Comparison of ENCODE assay signal across 8 mouse cellular contexts in genomic region chr8:109608271-109609152, GRCm38 (mm10). TPM values are rescaled to one million over a fixed set of nuclear protein-coding genes. Genes with fewer than 3 reads are reported as not detected.
DNase-seq lines count a peak whose midpoint lies in the region; ATAC-seq and TF ChIP-seq lines count a peak whose summit lies in the region.

Gene Dhodh, minus strand, starts transcription at chr8:109608673.

- peak within 1 kb of the TSS; percentile 93 for H3K9ac ChIP-seq in CH12.LX (ENCODE audit: insufficient read depth, low read depth)
- H3K9ac ChIP-seq in forebrain, embryonic 11.5 days (ENCODE audit: low read length), result peak within 1 kb of the TSS; percentile 84
- H3K9ac ChIP-seq in heart, embryonic 16.5 days (ENCODE audit: low read length), result peak within 1 kb of the TSS; percentile 84
- H3K9ac ChIP-seq in liver, embryonic 15.5 days, result peak within 1 kb of the TSS; percentile 75
- H3K9ac ChIP-seq in neural tube, embryonic 12.5 days, result peak within 1 kb of the TSS; percentile 64

- TF ChIP-seq POLR2A in CH12.LX (IDR thresholded peaks at IDR 0.05; ENCODE audit: low read depth, low read length), result peak; percentile 93

- no peak for TF ChIP-seq RAD21 in CH12.LX (IDR thresholded peaks at IDR 0.05; ENCODE audit: low read depth, low read length)

- H3K27me3 ChIP-seq in CH12.LX (replicated peaks), result no peaks in the 10 kb centered on the region
- no peaks in the 10 kb centered on the region for H3K27me3 ChIP-seq in forebrain, embryonic 11.5 days (ENCODE audit: control insufficient read depth, insufficient read depth, low read length)
- H3K27me3 ChIP-seq in heart, embryonic 16.5 days (ENCODE audit: control insufficient read depth, insufficient read depth, low read length), result no peaks in the 10 kb centered on the region
- no peaks in the 10 kb centered on the region for H3K27me3 ChIP-seq in liver, embryonic 15.5 days
- H3K27me3 ChIP-seq in neural tube, embryonic 12.5 days (replicated peaks), result no peaks in the 10 kb centered on the region; the same call in 1 of the 2 replicates

- peaks cover 16 to 33% of the 10 kb centered on the region in 2 experiments for H3K36me3 ChIP-seq in CH12.LX (replicated peaks in 1 of 2; ENCODE audit: control insufficient read depth in 1 of 2, insufficient read depth in 1 of 2, low read length in 1 of 2)
- no peaks in the 10 kb centered on the region; the same call in 1 of the 2 replicates for H3K36me3 ChIP-seq in forebrain, embryonic 11.5 days (ENCODE audit: control insufficient read depth, insufficient read depth, low read length)
- H3K36me3 ChIP-seq in heart, embryonic 16.5 days (ENCODE audit: control insufficient read depth, insufficient read depth), result peaks cover 9% of the 10 kb centered on the region
- H3K36me3 ChIP-seq in liver, embryonic 15.5 days (replicated peaks), result peaks cover 11% of the 10 kb centered on the region
- peaks cover 9% of the 10 kb centered on the region; the same call in 1 of the 2 replicates for H3K36me3 ChIP-seq in neural tube, embryonic 12.5 days

- H3K79me2 ChIP-seq in CH12.LX (replicated peaks; ENCODE audit: control insufficient read depth, extremely low read depth, insufficient read depth, poor library complexity, severe bottlenecking), result no peaks in the 10 kb centered on the region

- H3K4me2 ChIP-seq in CH12.LX (ENCODE audit: insufficient read depth, low read depth, poor library complexity, severe bottlenecking), result peak within 1 kb of the TSS; percentile 76
- H3K4me2 ChIP-seq in forebrain, embryonic 11.5 days (ENCODE audit: low read depth, low read length, severe bottlenecking), result peak within 1 kb of the TSS; percentile 76
- peak within 1 kb of the TSS; percentile 97 for H3K4me2 ChIP-seq in heart, embryonic 16.5 days (ENCODE audit: low read depth, low read length)
- H3K4me2 ChIP-seq in liver, embryonic 15.5 days, result peak within 1 kb of the TSS; percentile 94
- H3K4me2 ChIP-seq in neural tube, embryonic 12.5 days (replicated peaks), result peak within 1 kb of the TSS; percentile 71

- in situ Hi-C loops in CH12.LX (cut with MboI; ENCODE audit: low pct_ligation_motif_present, low pct_unique_long_range_greater_than_20kb, low sequenced_read_pairs), result no loop called here

- dilution Hi-C loops in CH12.LX (cut with MboI; ENCODE audit: extremely low pct_ligation_motif_present, extremely low pct_unique_long_range_greater_than_20kb, low sequenced_read_pairs), result no loop called here

- no peak for TF ChIP-seq EP300 in CH12.LX (IDR thresholded peaks at IDR 0.05; ENCODE audit: low read length)

- WGBS in forebrain, embryonic 11.5 days, result under 1% methylated on average over 42 of the region's 42 CpGs
- WGBS in heart, embryonic 16.5 days, result under 1% methylated on average over 42 of the region's 42 CpGs
- under 1% methylated on average over 42 of the region's 42 CpGs for WGBS in liver, embryonic 15.5 days (ENCODE audit: insufficient replicate concordance)
- WGBS in neural tube, embryonic 12.5 days, result under 1% methylated on average over 42 of the region's 42 CpGs

- peak within 1 kb of the TSS; percentile 66 to 79 (median 75) for H3K4me3 ChIP-seq in CH12.LX (replicated peaks in 1 of 3; ENCODE audit: low read depth in 2 of 3, low read length in 2 of 3, poor library complexity in 1 of 3)
- H3K4me3 ChIP-seq in forebrain, embryonic 11.5 days (ENCODE audit: low read depth, low read length), result peak within 1 kb of the TSS; percentile 62
- peak within 1 kb of the TSS; percentile 86 for H3K4me3 ChIP-seq in heart, embryonic 16.5 days (ENCODE audit: low read length)
- peak within 1 kb of the TSS; percentile 74 for H3K4me3 ChIP-seq in liver, embryonic 15.5 days (replicated peaks)
- peak within 1 kb of the TSS; percentile 54 for H3K4me3 ChIP-seq in neural tube, embryonic 12.5 days

- ATAC-seq in forebrain, embryonic 11.5 days (replicated peaks; ENCODE audit: low FRiP score), result peak; percentile 99
- ATAC-seq in heart, embryonic 16.5 days (replicated peaks; ENCODE audit: extremely low read depth, insufficient read depth, low FRiP score), result peak; percentile 100
- ATAC-seq in liver, embryonic 15.5 days (ENCODE audit: insufficient read depth), result peak; percentile 99
- ATAC-seq in neural tube, embryonic 12.5 days (ENCODE audit: low FRiP score, low read depth), result peak; percentile 99

- peaks cover 5 to 33% of the 10 kb centered on the region in 2 experiments; a peak in 3 of 4 replicates for H3K4me1 ChIP-seq in CH12.LX (ENCODE audit: control insufficient read depth in 1 of 2, insufficient read depth in 2 of 2)
- no peaks in the 10 kb centered on the region; the same call in 1 of the 2 replicates for H3K4me1 ChIP-seq in forebrain, embryonic 11.5 days (replicated peaks; ENCODE audit: control insufficient read depth, insufficient read depth, low read length)
- peaks cover 11% of the 10 kb centered on the region for H3K4me1 ChIP-seq in heart, embryonic 16.5 days (ENCODE audit: control insufficient read depth, insufficient read depth, low read length)
- H3K4me1 ChIP-seq in liver, embryonic 15.5 days (replicated peaks), result peaks cover 23% of the 10 kb centered on the region
- H3K4me1 ChIP-seq in neural tube, embryonic 12.5 days, result peaks cover 11% of the 10 kb centered on the region; the same call in 1 of the 2 replicates

- DNase-seq in CH12.LX (ENCODE audit: extremely low read depth), result peak; percentile 96
- DNase-seq in c-Kit-positive CD71-positive TER-119-negative erythroid progenitor cells, embryonic 14.5 days (ENCODE audit: low read depth), result peak; percentile 93
- peak; percentile 97 for DNase-seq in forebrain, embryonic 11.5 days (ENCODE audit: low spot score)
- DNase-seq in kidney, postnatal 36 days, result peak; percentile 97
- peak; percentile 98 for DNase-seq in telencephalon, adult 2 months (ENCODE audit: low read depth, low spot score)

- peak within 1 kb of the TSS; percentile 91 for H3K27ac ChIP-seq in CH12.LX (ENCODE audit: insufficient read depth, low read depth)
- peak within 1 kb of the TSS; percentile 97 for H3K27ac ChIP-seq in forebrain, embryonic 11.5 days (ENCODE audit: low read depth, low read length)
- H3K27ac ChIP-seq in heart, embryonic 16.5 days (ENCODE audit: low read length), result peak within 1 kb of the TSS; percentile 98
- peak within 1 kb of the TSS; percentile 97 for H3K27ac ChIP-seq in liver, embryonic 15.5 days (replicated peaks)
- peak within 1 kb of the TSS; percentile 79 for H3K27ac ChIP-seq in neural tube, embryonic 12.5 days

- TF ChIP-seq CTCF in CH12.LX (conservative IDR thresholded peaks at IDR 0.05 in 1 of 2, IDR thresholded peaks at IDR 0.05 in 1 of 2; ENCODE audit: low read depth in 2 of 2, low read length in 2 of 2), result no peak

- H3K9me3 ChIP-seq in CH12.LX (replicated peaks; ENCODE audit: low read length), result no peaks in the 10 kb centered on the region
- no peaks in the 10 kb centered on the region for H3K9me3 ChIP-seq in forebrain, embryonic 11.5 days (ENCODE audit: control insufficient read depth, low read length)
- H3K9me3 ChIP-seq in heart, embryonic 16.5 days (replicated peaks; ENCODE audit: control insufficient read depth, low read length), result no peaks in the 10 kb centered on the region
- no peaks in the 10 kb centered on the region for H3K9me3 ChIP-seq in liver, embryonic 15.5 days (replicated peaks)
- no peaks in the 10 kb centered on the region for H3K9me3 ChIP-seq in neural tube, embryonic 12.5 days

TF ChIP-seq in CH12.LX, 34 proteins besides CTCF, POLR2A, EP300 and RAD21 (continues in another document):
- TF ChIP-seq GABPA (IDR thresholded peaks at IDR 0.05; ENCODE audit: insufficient replicate concordance, low read depth, low read length) (no peak; the same call in 1 of the 2 replicates), USF1 (IDR thresholded peaks at IDR 0.05; ENCODE audit: low read depth, low read length) (no peak), CHD1 (IDR thresholded peaks at IDR 0.05; ENCODE audit: low read depth, low read length) (0 out of 2 replicates have a peak, but pooled peaks have one; percentile 84), ZNF384 (IDR thresholded peaks at IDR 0.05; ENCODE audit: low read depth, low read length) (peak; percentile 62), MEF2A (IDR thresholded peaks at IDR 0.05; ENCODE audit: borderline replicate concordance, low read depth, low read length) (peak; percentile 61), JUN (IDR thresholded peaks at IDR 0.05; ENCODE audit: insufficient read depth, low read depth, low read length) (no peak), MAFK (IDR thresholded peaks at IDR 0.05; ENCODE audit: insufficient replicate concordance, low read length) (no peak), MYC (IDR thresholded peaks at IDR 0.05; ENCODE audit: low read depth, low read length) (no peak), HCFC1 (IDR thresholded peaks at IDR 0.05; ENCODE audit: low read depth, low read length) (peak; percentile 89), BHLHE40 (IDR thresholded peaks at IDR 0.05; ENCODE audit: low read depth, low read length) (peak; percentile 73), ZC3H11A (IDR thresholded peaks at IDR 0.05; ENCODE audit: low read depth, low read length) (no peak), ELF1 (IDR thresholded peaks at IDR 0.05; ENCODE audit: low read depth, low read length) (peak; percentile 91), POLR2AphosphoS2 (IDR thresholded peaks at IDR 0.05; ENCODE audit: low read depth, low read length) (peak; percentile 76; the same call in 1 of the 2 replicates), NELFE (IDR thresholded peaks at IDR 0.05; ENCODE audit: low read depth, low read length) (peak; percentile 51; the same call in 1 of the 2 replicates), MAX (IDR thresholded peaks at IDR 0.05; ENCODE audit: low read length) (peak; percentile 81; the same call in 1 of the 2 replicates), USF2 (conservative IDR thresholded peaks at IDR 0.05; ENCODE audit: low read depth, low read length) (no peak), SMC3 (IDR thresholded peaks at IDR 0.05; ENCODE audit: low read depth, low read length) (no peak), UBTF (IDR thresholded peaks at IDR 0.05; ENCODE audit: low read depth, low read length) (peak; percentile 55; the same call in 1 of the 2 replicates), ETS1 (conservative IDR thresholded peaks at IDR 0.05; ENCODE audit: low read depth, low read length) (peak; percentile 43), TBP (conservative IDR thresholded peaks at IDR 0.05; ENCODE audit: low read depth, low read length) (peak; percentile 89), E2F4 (IDR thresholded peaks at IDR 0.05; ENCODE audit: insufficient replicate concordance, low read depth, low read length) (peak; percentile 76; the same call in 1 of the 2 replicates)

RNA-seq across cellular contexts. Expression of gene Dhodh, which starts in this region (rescaled TPM):
- 41.8 and 43.6 TPM in 2 replicates for total RNA-seq in CH12.LX (2012; rRNA removed)
- total RNA-seq in CH12.LX (2014; rRNA removed), result 38.5 and 40.4 TPM in 2 replicates
- polyA plus RNA-seq in CH12.LX (2012; ENCODE audit: insufficient read length, low read depth), result 37.8 and 43.8 TPM in 2 replicates
- 43.2 and 43.5 TPM in 2 replicates for polyA plus RNA-seq in forebrain, embryonic 11.5 days (2014; fragmentation: Nextera tagmentation; extraction: Ambion mirVana)
- polyA plus RNA-seq in heart, embryonic 16.5 days (2015; fragmentation: Nextera tagmentation; extraction: Ambion mirVana), result 36.5 and 40.4 TPM in 2 replicates
- polyA plus RNA-seq in liver, embryonic 15.5 days (2015; fragmentation: Nextera tagmentation; extraction: Ambion mirVana), result 17.2 and 20.3 TPM in 2 replicates
- 33.8 and 34.3 TPM in 2 replicates for polyA plus RNA-seq in neural tube, embryonic 12.5 days (2016; fragmentation: Nextera tagmentation; extraction: Ambion mirVana)

Comparison
In these comparisons a context has a peak if more than half of its experiments do, and no peak if none do; other contexts are left out.
1. Peak in every context shown above with its lines: DNase-seq, ATAC-seq, H3K4me3 ChIP-seq and H3K27ac ChIP-seq.